Mouse (Mus musculus) cerebellum, postnatal 4 days (tissue): Measurements from ENCODE around the gene Hist1h2bg.
A peak's percentile ranks its signal among the peaks of the same experiment; 100 is the strongest.
"Not testable (repeated sequence)": the region's sequence is repeated elsewhere in the genome, so short reads cannot be mapped to it uniquely, and the experiment has no call there.

Experiments used
- DNase-seq, 2 experiments: peaks; one replicate each; pipeline ENCODE4 v3.0.0; 2022; ENCODE audit warnings: low spot score in 2 of 2, mixed read lengths in 1 of 2

Hist1h2bg gene

DNA sequence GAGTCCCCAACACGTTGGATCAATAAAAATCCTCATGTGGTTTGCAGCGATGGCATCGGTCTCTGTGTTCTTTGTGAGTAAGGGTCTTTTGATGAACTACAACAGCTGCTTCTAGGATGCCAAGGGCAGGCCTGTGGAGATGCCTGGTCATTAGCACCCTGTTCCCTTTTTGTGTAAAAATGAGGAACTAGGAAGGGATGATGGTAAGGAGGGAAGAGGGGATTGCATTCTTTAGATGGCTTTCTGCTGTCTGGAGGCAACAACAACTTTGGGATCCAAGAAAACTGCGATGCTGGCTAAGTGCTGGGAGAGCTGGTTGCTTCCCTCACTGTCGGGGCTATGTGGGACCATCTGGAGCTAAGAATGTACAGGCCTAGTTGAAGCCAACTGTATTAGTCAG is 32.9 kb upstream of the Hist1h2bg start:
- DNase-seq = no peak

DNA sequence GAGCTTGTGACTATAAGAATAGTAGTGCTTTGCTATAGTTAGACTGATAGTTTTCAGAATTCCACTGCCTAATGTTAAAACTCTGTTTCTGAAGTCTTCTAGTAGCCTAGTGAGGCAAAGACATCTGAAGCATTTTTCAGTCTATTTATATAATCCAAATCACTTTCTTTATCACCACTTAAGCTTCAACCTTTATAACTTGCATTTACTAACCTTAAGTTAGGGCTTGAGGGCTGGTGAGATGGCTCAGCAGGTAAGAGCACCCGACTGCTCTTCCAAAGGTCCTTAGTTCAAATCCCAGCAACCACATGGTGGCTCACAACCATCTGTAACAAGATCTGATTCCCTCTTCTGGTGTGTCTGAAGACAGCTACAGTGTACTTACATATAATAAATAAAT is 31.4 kb upstream of the Hist1h2bg start:
- not testable (repeated sequence) for DNase-seq

DNA sequence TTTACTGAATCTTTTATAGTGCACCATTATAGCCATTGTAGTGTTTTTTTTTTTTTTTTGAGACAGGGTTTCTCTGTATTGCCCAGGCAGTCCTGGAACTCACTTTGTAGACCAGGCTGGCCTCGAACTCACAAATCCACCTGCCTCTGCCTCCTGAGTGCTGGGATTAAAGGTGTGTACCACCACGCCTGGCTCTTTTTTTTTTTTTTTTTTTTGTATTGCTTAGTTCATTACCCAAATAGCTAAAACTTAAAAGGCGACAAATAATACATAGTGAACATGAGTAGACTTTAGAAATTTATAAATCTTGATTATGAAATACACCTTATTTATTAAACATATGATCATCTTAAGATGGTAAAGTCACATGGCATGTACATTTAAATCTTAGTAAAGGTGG is 29.7 kb upstream of the Hist1h2bg start:
- DNase-seq = no peak

- DNase-seq = not testable (repeated sequence)
These were observed 28.8 kb upstream of the Hist1h2bg start for GRCm38 (mm10) chr13:23542225-23542980.

- DNase-seq = not testable (repeated sequence)
These were observed 28.1 kb upstream of the Hist1h2bg start, which contains the start of gene Hist1h2bh for GRCm38 (mm10) chr13:23542999-23543607. TSS of gene Hist1h2bh (minus strand) at chr13:23543392.

GRCm38 (mm10) chr13:23543965-23544786 is 27.0 kb upstream of the Hist1h2bg start, which contains the start of gene Hist1h3f:
TSS of gene Hist1h3f (plus strand) at chr13:23544052.
- peak in 1 of 2 experiments; percentile 57 for DNase-seq

- DNase-seq = not testable (repeated sequence)
These were observed 26.4 kb upstream of the Hist1h2bg start for GRCm38 (mm10) chr13:23544787-23545120.

DNA sequence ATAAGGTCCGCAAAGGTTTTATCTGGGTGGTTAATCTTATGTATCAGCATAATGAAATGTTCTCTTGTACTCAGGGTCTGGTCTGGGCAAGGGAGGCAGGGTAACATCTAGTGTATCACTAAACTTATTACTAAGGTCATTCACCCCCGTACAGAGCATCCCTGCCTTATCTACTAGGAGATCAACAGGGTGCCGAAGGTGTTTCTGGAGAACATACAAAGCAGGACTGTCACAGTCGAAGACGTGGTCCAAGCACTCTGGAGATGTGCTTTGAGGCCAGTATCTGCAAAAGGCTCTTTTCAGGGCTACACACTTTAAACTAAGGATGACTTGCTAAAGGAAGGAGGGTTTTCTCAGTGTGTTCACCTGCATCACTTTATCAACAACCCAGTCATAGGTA is 24.5 kb upstream of the Hist1h2bg start:
- no peak for DNase-seq

GRCm38 (mm10) chr13:23550761-23551145 is 20.4 kb upstream of the Hist1h2bg start:
- DNase-seq = no peak

GRCm38 (mm10) chr13:23551146-23551834 is 19.9 kb upstream of the Hist1h2bg start, which contains the start of gene Hist1h4f:
TSS of gene Hist1h4f (minus strand) at chr13:23551648.
- DNase-seq = peak; percentile 65 to 88

DNA sequence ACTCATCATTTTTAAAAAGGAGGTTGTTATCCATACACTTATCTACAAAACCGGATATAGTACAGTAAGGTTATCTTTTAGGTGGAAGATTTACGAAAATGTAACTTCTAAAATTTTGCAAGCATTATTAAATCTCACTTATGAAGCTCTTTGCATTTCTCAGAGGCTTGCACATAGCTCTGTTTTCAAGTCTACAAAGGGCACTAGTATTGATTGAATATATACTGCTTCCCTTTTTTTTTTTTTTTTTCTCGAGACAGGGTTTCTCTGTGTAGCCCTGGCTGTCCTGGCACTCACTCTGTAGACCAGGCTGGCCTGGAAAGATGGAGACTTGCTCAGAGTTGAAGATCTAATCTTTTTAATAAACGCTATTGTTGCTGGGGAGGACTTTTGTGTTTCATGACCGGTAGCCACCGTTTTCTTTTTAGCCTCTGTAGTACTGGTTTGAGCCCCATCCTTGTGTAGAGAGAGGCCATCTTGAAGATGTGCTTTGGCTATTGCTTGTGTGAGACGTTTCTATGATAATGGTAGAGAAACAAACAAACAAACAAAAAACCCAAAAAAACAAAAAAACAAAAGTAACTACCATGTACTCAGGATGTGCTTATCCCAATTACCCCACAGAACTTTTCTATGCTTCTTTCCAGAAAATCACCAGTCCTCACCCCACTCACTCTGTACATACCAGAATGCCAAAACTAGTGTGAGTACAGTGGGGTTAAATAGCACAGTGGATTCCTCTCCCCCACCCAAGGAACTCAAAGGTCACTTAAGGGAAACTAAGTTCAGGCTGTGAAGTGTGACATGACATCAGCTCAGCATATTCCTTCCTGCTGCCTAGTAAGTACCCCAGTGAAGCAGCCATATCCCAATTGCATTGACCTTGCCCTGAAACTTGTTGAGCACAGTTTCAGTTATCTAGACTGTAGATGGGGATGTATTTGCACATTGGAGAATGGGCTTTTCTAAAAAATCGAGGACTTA is 19.0 kb upstream of the Hist1h2bg start:
- DNase-seq = no peak

- no peak for DNase-seq
These were observed 18.2 kb upstream of the Hist1h2bg start, which contains the start of gene Hist1h1d for GRCm38 (mm10) chr13:23552962-23553361. TSS of gene Hist1h1d (plus strand) at chr13:23553262.

DNA sequence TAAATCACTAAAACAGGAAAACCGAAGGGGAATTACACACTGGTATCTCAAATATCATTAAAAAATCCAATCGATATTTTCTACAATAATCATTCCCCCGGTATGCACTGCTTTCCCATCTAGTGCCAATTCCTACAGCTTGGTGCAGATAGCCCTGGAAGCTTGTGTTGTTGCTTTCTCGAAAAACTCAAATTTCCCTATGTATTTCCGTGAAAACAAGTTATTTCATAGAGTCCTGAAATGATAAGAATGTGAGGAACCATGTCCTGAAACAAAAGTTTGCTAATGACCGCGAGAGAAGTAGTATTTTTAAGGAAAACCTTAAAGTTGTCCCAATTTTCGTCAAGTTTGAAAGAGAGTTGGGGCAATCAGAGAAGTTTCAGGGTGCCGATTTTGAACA is 16.8 kb upstream of the Hist1h2bg start:
- DNase-seq = no peak

DNA sequence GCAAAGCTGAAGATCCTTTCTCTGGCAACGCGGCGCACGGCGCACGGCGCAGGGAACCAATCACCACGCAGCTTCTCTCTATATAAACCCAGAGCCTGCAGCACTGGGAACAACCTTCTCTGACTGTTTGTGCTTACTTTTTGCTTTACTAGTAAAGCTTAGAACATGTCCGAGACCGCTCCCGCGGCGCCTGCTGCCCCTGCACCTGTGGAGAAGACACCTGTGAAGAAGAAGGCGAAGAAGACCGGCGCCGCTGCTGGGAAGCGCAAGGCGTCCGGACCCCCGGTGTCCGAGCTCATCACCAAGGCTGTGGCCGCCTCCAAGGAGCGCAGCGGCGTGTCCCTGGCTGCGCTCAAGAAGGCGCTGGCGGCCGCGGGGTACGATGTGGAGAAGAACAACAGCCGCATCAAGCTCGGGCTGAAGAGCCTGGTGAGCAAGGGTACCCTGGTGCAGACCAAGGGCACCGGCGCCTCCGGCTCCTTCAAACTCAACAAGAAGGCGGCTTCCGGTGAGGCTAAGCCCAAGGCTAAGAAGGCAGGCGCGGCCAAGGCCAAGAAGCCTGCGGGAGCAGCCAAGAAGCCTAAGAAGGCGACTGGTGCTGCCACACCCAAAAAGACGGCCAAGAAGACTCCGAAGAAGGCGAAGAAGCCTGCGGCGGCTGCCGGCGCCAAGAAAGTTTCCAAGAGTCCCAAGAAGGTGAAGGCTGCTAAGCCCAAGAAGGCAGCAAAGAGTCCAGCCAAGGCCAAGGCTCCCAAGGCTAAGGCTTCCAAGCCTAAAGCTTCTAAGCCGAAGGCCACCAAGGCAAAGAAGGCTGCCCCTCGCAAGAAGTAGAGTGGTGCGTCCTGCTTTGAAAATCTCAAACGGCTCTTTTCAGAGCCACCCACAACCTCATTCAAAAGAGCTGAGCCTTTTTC is 16.0 kb upstream of the Hist1h2bg start:
- peak; percentile 35 to 69 for DNase-seq

GRCm38 (mm10) chr13:23555839-23556416 is 15.3 kb upstream of the Hist1h2bg start:
- peak; percentile 21 to 41 for DNase-seq

DNA sequence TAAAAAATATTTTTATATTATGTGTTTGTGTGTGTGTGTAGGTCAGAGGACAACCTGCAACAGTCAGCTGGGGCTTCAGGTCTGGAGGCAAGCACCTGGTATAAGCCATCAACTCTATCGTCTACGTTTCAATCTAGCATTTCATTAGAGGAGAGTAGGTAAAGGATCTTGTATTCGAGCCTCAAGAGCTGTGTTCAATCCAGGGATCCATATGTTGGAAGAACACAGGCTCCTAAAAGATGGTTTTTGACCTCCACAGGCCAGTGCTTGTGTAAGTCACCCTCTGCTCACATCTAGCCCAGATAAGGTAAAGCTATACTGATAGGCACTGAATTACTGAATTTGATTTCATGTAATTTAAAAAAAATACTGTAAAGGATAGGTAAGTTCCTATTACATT is 14.3 kb upstream of the Hist1h2bg start:
- DNase-seq = no peak

GRCm38 (mm10) chr13:23560699-23561098 is 10.5 kb upstream of the Hist1h2bg start:
- not testable (repeated sequence) for DNase-seq

GRCm38 (mm10) chr13:23561531-23561882 is 9.7 kb upstream of the Hist1h2bg start:
- DNase-seq = not testable (repeated sequence)
